Mouse (Mus musculus) left cerebral cortex, adult 9 months (tissue): ENCODE measurements around the gene Slc18a3.

Experiments
- DNase-seq, 2 experiments: peaks; one replicate each; pipeline ENCODE4 v3.0.0; 2022; ENCODE audit warnings: low spot score in 2 of 2

The Slc18a3 gene

GRCm38 (mm10) chr14:32463211-32464040 lies 1.2 kb downstream of the Slc18a3 start:
- DNase-seq, result no peak

GRCm38 (mm10) chr14:32452552-32452951 lies 12.1 kb downstream of the Slc18a3 start:
- no peak for DNase-seq

GRCm38 (mm10) chr14:32446989-32447388 lies 17.7 kb downstream of the Slc18a3 start:
- DNase-seq, result no peak

GRCm38 (mm10) chr14:32443446-32443845 lies 21.2 kb downstream of the Slc18a3 start:
- DNase-seq, result no peak

- DNase-seq, result no peak
Observed at GRCm38 (mm10) chr14:32439744-32440143, 24.9 kb downstream of the Slc18a3 start.

- DNase-seq, result no peak
Observed at GRCm38 (mm10) chr14:32439316-32439715, 25.3 kb downstream of the Slc18a3 start.

- no peak for DNase-seq
Observed at GRCm38 (mm10) chr14:32437352-32437793, 27.3 kb downstream of the Slc18a3 start.

- no peak for DNase-seq
Observed at GRCm38 (mm10) chr14:32429030-32429602, 35.5 kb downstream of the Slc18a3 start.

- DNase-seq, result peak in 1 of 2 experiments; percentile 4
Observed at GRCm38 (mm10) chr14:32423946-32424345, 40.7 kb downstream of the Slc18a3 start.

GRCm38 (mm10) chr14:32418747-32419146 lies 45.9 kb downstream of the Slc18a3 start:
- DNase-seq, result no peak
